Mouse (Mus musculus): Measurements from ENCODE around the gene Clrn2. TPM values are rescaled to one million over a fixed set of nuclear protein-coding genes. Genes with fewer than 3 reads are reported as not detected.

The Clrn2 gene
- polyA plus RNA-seq, 1 experiment: not detected

DNA sequence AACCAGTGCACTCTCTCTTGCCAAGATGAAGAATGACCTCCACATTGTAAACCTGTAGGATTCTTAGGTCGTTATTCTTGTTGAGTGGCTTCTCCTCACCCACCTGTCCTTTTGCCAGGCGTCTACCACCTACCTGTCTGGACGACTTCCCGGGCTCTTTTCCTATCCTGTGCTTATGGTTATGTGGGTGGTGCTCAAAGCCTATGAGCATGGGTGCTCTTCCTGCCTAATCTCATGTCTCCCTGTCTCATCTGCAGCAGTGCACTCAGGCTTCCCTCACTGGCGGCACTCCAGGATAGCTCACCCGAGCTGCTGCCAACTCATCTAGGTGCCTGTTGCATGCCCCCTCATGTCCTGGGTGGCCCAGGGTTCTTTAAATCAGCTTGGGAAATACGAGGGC lies 24.1 kb downstream of the Clrn2 start:
- TF ChIP-seq TCF3 (IDR thresholded peaks at IDR 0.05; ENCODE audit: insufficient read length, low read depth) (no peak), POLR2AphosphoS2 (IDR thresholded peaks at IDR 0.05; ENCODE audit: insufficient read length, low read depth) (no peak), POLR2A (IDR thresholded peaks at IDR 0.05; ENCODE audit: insufficient read length, low read depth) (no peak), USF1 (IDR thresholded peaks at IDR 0.05; ENCODE audit: low read depth) (no peak), MAX (IDR thresholded peaks at IDR 0.05; ENCODE audit: low read depth) (no peak), E2F4 (IDR thresholded peaks at IDR 0.05; ENCODE audit: insufficient read depth) (no peak), REST (IDR thresholded peaks at IDR 0.05; ENCODE audit: insufficient read depth, insufficient read length) (no peak), TCF12 (IDR thresholded peaks at IDR 0.05; ENCODE audit: insufficient read depth, poor library complexity, severe bottlenecking) (no peak), MYOD1 (IDR thresholded peaks at IDR 0.05; ENCODE audit: control insufficient read depth in 1 of 3, insufficient read length in 2 of 3, low read depth in 2 of 3) (no peak), CEBPB (IDR thresholded peaks at IDR 0.05; ENCODE audit: insufficient read depth, poor library complexity, severe bottlenecking) (no peak), MYOG (IDR thresholded peaks at IDR 0.05; ENCODE audit: control insufficient read depth in 1 of 3, insufficient read depth in 1 of 3, insufficient read length in 2 of 3, low read depth in 2 of 3) (no peak), SRF (IDR thresholded peaks at IDR 0.05; ENCODE audit: control insufficient read depth, insufficient read length, low read depth) (no peak)
- no peak overlapping the region for H3K4me3 ChIP-seq
- H3K79me2 ChIP-seq (ENCODE audit: control insufficient read depth, insufficient read depth): no peaks in the 10 kb centered on the region
- no peaks in the 10 kb centered on the region for H3K27me3 ChIP-seq (ENCODE audit: control insufficient read depth, insufficient read depth, insufficient read length)
- no peaks in the 10 kb centered on the region for H3K36me3 ChIP-seq (ENCODE audit: control insufficient read depth, insufficient read depth)
- H3K4me2 ChIP-seq (ENCODE audit: low read depth): no peak overlapping the region
- no peak overlapping the region for H3ac ChIP-seq (ENCODE audit: control insufficient read depth, insufficient read length)

DNA sequence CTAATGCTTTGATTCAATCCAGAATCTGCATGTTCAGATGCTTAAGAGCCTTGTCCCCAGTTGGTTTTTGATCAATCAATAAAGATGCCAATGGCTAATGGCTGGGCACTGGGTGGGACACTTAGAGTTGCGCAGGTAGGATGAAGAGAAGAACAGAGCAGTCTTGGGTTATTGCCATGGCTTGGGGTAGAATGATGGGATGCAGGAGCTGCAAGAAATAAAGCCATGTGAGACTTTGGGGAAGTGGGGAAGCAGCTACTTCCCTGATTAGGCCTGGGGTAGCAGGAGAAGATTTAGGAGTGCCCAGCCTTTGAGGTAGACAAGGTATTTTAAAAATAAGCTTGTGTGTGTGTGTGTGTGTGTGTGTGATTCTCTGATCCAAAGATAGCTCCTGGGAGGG lies 26.5 kb downstream of the Clrn2 start:
- Histone ChIP-seq H3K27me3 (ENCODE audit: control insufficient read depth, insufficient read depth, insufficient read length) (peaks cover 7% of the 10 kb centered on the region), H3K36me3 (ENCODE audit: control insufficient read depth, insufficient read depth) (no peaks in the 10 kb centered on the region), H3K4me2 (ENCODE audit: low read depth) (no peak overlapping the region), H3K79me2 (ENCODE audit: control insufficient read depth, insufficient read depth) (no peaks in the 10 kb centered on the region), H3K4me3 (no peak overlapping the region), H3ac (ENCODE audit: control insufficient read depth, insufficient read length) (no peak overlapping the region)
- TF ChIP-seq CEBPB (IDR thresholded peaks at IDR 0.05; ENCODE audit: insufficient read depth, poor library complexity, severe bottlenecking) (no peak), POLR2A (IDR thresholded peaks at IDR 0.05; ENCODE audit: insufficient read length, low read depth) (no peak), TCF3 (IDR thresholded peaks at IDR 0.05; ENCODE audit: insufficient read length, low read depth) (no peak), MYOD1 (IDR thresholded peaks at IDR 0.05; ENCODE audit: control insufficient read depth in 1 of 3, insufficient read length in 2 of 3, low read depth in 2 of 3) (no peak), REST (IDR thresholded peaks at IDR 0.05; ENCODE audit: insufficient read depth, insufficient read length) (no peak), MYOG (IDR thresholded peaks at IDR 0.05; ENCODE audit: control insufficient read depth in 1 of 3, insufficient read depth in 1 of 3, insufficient read length in 2 of 3, low read depth in 2 of 3) (no peak), SRF (IDR thresholded peaks at IDR 0.05; ENCODE audit: control insufficient read depth, insufficient read length, low read depth) (no peak), MAX (IDR thresholded peaks at IDR 0.05; ENCODE audit: low read depth) (no peak), E2F4 (IDR thresholded peaks at IDR 0.05; ENCODE audit: insufficient read depth) (no peak), TCF12 (IDR thresholded peaks at IDR 0.05; ENCODE audit: insufficient read depth, poor library complexity, severe bottlenecking) (no peak), POLR2AphosphoS2 (IDR thresholded peaks at IDR 0.05; ENCODE audit: insufficient read length, low read depth) (no peak), USF1 (IDR thresholded peaks at IDR 0.05; ENCODE audit: low read depth) (no peak)

DNA sequence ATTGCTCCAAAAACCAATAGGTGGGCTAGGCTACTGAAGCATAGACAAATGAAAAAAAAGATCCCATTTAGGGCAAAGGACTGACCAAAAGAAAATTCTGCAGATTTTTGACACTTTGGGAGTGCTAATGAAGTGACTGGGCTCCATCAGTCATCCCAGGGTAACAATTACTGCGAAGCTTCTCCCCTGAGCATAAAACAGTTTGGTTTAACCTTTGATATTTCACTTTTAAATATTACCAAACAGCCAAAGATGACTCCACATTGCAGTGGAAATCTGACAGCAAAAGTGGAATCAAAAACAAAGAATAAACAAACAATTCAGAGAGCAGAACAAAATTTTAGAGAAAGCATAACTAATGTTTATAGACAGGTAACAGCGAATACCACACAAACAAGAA lies 27.6 kb downstream of the Clrn2 start:
- no peak overlapping the region for H3K4me2 ChIP-seq (ENCODE audit: low read depth)
- H3K36me3 ChIP-seq (ENCODE audit: control insufficient read depth, insufficient read depth): no peaks in the 10 kb centered on the region
- H3K27me3 ChIP-seq (ENCODE audit: control insufficient read depth, insufficient read depth, insufficient read length): peaks cover 7% of the 10 kb centered on the region
- no peaks in the 10 kb centered on the region for H3K79me2 ChIP-seq (ENCODE audit: control insufficient read depth, insufficient read depth)
- no peak overlapping the region for H3ac ChIP-seq (ENCODE audit: control insufficient read depth, insufficient read length)
- H3K4me3 ChIP-seq: no peak overlapping the region
- TF ChIP-seq MYOD1 (IDR thresholded peaks at IDR 0.05; ENCODE audit: control insufficient read depth in 1 of 3, insufficient read length in 2 of 3, low read depth in 2 of 3) (no peak), REST (IDR thresholded peaks at IDR 0.05; ENCODE audit: insufficient read depth, insufficient read length) (no peak), TCF12 (IDR thresholded peaks at IDR 0.05; ENCODE audit: insufficient read depth, poor library complexity, severe bottlenecking) (no peak), POLR2AphosphoS2 (IDR thresholded peaks at IDR 0.05; ENCODE audit: insufficient read length, low read depth) (no peak), E2F4 (IDR thresholded peaks at IDR 0.05; ENCODE audit: insufficient read depth) (no peak)

DNA sequence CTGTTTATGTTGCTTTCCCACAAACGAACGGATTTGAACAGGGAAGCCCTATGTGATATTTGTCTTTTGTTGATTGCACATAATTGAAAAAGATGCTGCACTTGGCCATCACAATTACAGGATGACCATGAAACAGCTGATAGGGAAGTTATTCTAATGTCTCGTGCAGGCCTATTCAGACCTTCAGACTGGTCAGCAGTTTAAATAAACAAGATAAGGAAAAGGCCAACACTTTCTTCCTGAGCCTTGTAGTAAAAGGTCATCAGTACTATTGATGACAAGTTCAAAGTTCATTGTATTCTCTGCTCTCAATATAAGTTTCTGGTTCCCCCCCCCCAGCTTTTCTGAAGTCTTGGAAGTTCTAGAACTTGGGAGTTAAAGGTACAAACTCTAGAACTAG lies 29.1 kb downstream of the Clrn2 start:
- H3K4me2 ChIP-seq (ENCODE audit: low read depth): no peak overlapping the region
- TF ChIP-seq CEBPB (IDR thresholded peaks at IDR 0.05; ENCODE audit: insufficient read depth, poor library complexity, severe bottlenecking): no peak
- no peak for TF ChIP-seq USF1 (IDR thresholded peaks at IDR 0.05; ENCODE audit: low read depth)
- no peak for TF ChIP-seq SRF (IDR thresholded peaks at IDR 0.05; ENCODE audit: control insufficient read depth, insufficient read length, low read depth)
- TF ChIP-seq TCF3 (IDR thresholded peaks at IDR 0.05; ENCODE audit: insufficient read length, low read depth): no peak
- no peak for TF ChIP-seq MYOD1 (IDR thresholded peaks at IDR 0.05; ENCODE audit: control insufficient read depth in 1 of 3, insufficient read length in 2 of 3, low read depth in 2 of 3)
- TF ChIP-seq REST (IDR thresholded peaks at IDR 0.05; ENCODE audit: insufficient read depth, insufficient read length): no peak
- TF ChIP-seq TCF12 (IDR thresholded peaks at IDR 0.05; ENCODE audit: insufficient read depth, poor library complexity, severe bottlenecking): no peak
- TF ChIP-seq E2F4 (IDR thresholded peaks at IDR 0.05; ENCODE audit: insufficient read depth): no peak
- no peak for TF ChIP-seq POLR2A (IDR thresholded peaks at IDR 0.05; ENCODE audit: insufficient read length, low read depth)
- TF ChIP-seq MYOG (IDR thresholded peaks at IDR 0.05; ENCODE audit: control insufficient read depth in 1 of 3, insufficient read depth in 1 of 3, insufficient read length in 2 of 3, low read depth in 2 of 3): no peak
- no peak for TF ChIP-seq MAX (IDR thresholded peaks at IDR 0.05; ENCODE audit: low read depth)
- TF ChIP-seq POLR2AphosphoS2 (IDR thresholded peaks at IDR 0.05; ENCODE audit: insufficient read length, low read depth): no peak
- H3K79me2 ChIP-seq (ENCODE audit: control insufficient read depth, insufficient read depth): no peaks in the 10 kb centered on the region
- no peak overlapping the region for H3K4me3 ChIP-seq
- H3K27me3 ChIP-seq (ENCODE audit: control insufficient read depth, insufficient read depth, insufficient read length): peaks cover 12% of the 10 kb centered on the region
- no peaks in the 10 kb centered on the region for H3K36me3 ChIP-seq (ENCODE audit: control insufficient read depth, insufficient read depth)
- no peak overlapping the region for H3ac ChIP-seq (ENCODE audit: control insufficient read depth, insufficient read length)

DNA sequence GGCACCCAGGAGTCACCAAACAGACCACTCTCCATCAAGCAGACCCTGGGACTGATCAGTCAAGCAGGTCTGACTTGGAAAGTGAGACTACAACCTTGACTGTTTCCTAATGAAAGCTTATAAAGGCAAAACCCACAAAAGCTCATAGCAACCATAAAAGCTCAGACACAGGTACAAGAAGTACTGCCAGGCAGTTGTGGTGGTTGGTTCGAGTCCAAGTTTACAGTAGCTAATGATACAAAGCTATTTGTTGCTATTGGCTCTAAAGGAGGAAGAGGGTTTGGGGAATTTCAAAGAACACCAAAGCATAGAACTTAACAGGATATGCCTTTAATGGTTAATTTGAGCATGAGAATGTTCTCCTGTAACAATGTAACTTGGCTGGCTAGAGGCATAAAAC lies 30.1 kb downstream of the Clrn2 start:
- no peak overlapping the region for H3K4me3 ChIP-seq
- TF ChIP-seq MYOG (IDR thresholded peaks at IDR 0.05; ENCODE audit: control insufficient read depth in 1 of 3, insufficient read depth in 1 of 3, insufficient read length in 2 of 3, low read depth in 2 of 3): no peak
- TF ChIP-seq MYOD1 (IDR thresholded peaks at IDR 0.05; ENCODE audit: control insufficient read depth in 1 of 3, insufficient read length in 2 of 3, low read depth in 2 of 3): no peak
- no peak for TF ChIP-seq E2F4 (IDR thresholded peaks at IDR 0.05; ENCODE audit: insufficient read depth)
- TF ChIP-seq SRF (IDR thresholded peaks at IDR 0.05; ENCODE audit: control insufficient read depth, insufficient read length, low read depth): no peak
- no peak for TF ChIP-seq REST (IDR thresholded peaks at IDR 0.05; ENCODE audit: insufficient read depth, insufficient read length)
- no peak for TF ChIP-seq CEBPB (IDR thresholded peaks at IDR 0.05; ENCODE audit: insufficient read depth, poor library complexity, severe bottlenecking)
- TF ChIP-seq POLR2AphosphoS2 (IDR thresholded peaks at IDR 0.05; ENCODE audit: insufficient read length, low read depth): no peak
- TF ChIP-seq MAX (IDR thresholded peaks at IDR 0.05; ENCODE audit: low read depth): no peak
- TF ChIP-seq TCF3 (IDR thresholded peaks at IDR 0.05; ENCODE audit: insufficient read length, low read depth): no peak
- TF ChIP-seq USF1 (IDR thresholded peaks at IDR 0.05; ENCODE audit: low read depth): no peak
- no peak for TF ChIP-seq POLR2A (IDR thresholded peaks at IDR 0.05; ENCODE audit: insufficient read length, low read depth)
- no peak for TF ChIP-seq TCF12 (IDR thresholded peaks at IDR 0.05; ENCODE audit: insufficient read depth, poor library complexity, severe bottlenecking)
- H3K36me3 ChIP-seq (ENCODE audit: control insufficient read depth, insufficient read depth): no peaks in the 10 kb centered on the region
- no peak overlapping the region for H3K4me2 ChIP-seq (ENCODE audit: low read depth)
- H3ac ChIP-seq (ENCODE audit: control insufficient read depth, insufficient read length): no peak overlapping the region
- H3K27me3 ChIP-seq (ENCODE audit: control insufficient read depth, insufficient read depth, insufficient read length): peaks cover 13% of the 10 kb centered on the region
- no peaks in the 10 kb centered on the region for H3K79me2 ChIP-seq (ENCODE audit: control insufficient read depth, insufficient read depth)

Measured in myocyte (in vitro differentiated cells).